Mouse (Mus musculus) regulatory T cell (primary cell): ENCODE measurements around the gene Sec1.
"Not testable (repeated sequence)": the region's sequence is repeated elsewhere in the genome, so short reads cannot be mapped to it uniquely, and the experiment has no call there.

Experiments
- in situ Hi-C: fragments of 300-600 bp; cut with MboI, MseI; formaldehyde crosslinking; loops from one replicate; pipeline ENCODE4 v1.15.1; 2025; ENCODE audit warnings: high pct_unique_total_duplicates

Gene Sec1

DNA sequence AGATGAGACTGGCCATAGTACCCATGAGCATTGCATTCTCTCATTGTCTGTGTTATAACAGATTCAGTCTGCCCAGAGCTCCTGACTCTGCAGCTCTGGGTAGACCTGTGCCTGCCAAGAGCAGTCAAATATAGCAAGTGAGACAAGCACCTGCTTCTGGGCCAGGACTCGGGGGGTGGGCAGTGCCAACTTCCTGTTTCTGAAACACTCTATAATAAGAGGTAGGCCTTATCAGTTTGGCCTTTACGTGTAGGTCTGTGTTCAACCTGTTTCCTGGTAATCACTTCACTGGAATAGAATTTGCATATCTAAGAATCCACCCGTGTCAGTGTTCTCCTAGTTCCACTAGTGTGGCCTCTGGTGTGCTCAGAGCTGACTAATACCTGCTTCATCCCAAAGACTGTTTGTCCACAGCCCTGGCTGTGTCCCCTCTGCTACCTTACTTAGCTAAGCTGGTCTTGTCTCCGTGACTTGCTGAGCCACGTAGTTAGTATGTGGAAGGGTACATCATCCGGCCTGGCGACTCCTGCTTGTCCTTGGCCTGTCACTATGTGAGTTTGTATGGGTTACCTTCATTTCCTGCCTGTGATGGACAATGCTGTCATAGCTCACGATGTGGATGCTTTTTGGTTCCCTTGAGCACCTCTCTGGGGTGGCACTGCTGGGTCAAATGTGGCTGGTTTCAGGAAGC lies 13.0 kb downstream of the Sec1 start:
- in situ Hi-C loops: no loop called here

GRCm38 (mm10) chr7:45679966-45680621 lies 14.1 kb downstream of the Sec1 start:
- in situ Hi-C loops: no loop called here

DNA sequence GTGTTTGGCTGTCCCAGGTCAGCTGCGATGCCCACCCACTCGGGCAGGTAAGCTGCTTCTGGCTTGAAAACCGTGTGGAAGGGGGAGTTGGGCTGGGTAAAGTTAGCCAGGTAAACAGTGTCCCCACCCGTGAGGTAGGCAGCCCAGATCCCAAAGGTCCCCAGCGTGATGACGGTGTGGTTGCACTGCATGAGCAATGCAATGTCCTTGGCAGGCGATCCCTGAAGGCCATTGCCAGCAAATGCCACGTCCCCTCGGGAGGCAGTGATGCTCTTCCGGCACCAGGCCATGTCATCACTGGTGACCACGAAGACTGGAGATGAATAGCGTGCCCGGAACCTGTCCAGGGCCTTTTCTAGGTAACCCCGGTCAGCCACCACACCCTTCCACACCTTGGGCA lies 15.7 kb downstream of the Sec1 start:
- in situ Hi-C loops: no loop called here

GRCm38 (mm10) chr7:45677627-45678295 lies 16.4 kb downstream of the Sec1 start:
- in situ Hi-C loops: no loop called here

GRCm38 (mm10) chr7:45668921-45669320 lies 25.3 kb downstream of the Sec1 start:
- in situ Hi-C loops: no loop called here

DNA sequence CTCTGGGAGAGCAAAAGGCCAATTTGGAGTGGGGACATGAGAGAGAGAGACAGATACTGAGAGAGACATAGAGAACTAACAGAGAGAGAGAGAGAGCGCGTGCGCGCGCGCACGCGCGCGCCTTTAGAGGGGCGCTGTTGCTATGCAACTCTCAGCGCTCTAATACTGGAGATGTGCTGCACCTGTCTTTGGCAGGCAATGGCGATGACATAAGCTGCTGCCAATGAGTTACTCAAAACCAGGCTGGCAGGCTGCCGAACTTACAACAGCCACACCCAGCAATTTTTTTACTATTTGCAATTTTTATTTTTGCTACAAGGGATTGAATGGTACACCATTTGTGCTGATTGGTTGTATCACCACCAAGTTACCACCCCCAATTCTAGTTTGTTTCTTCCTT lies 26.4 kb downstream of the Sec1 start:
- in situ Hi-C loops: no loop called here

DNA sequence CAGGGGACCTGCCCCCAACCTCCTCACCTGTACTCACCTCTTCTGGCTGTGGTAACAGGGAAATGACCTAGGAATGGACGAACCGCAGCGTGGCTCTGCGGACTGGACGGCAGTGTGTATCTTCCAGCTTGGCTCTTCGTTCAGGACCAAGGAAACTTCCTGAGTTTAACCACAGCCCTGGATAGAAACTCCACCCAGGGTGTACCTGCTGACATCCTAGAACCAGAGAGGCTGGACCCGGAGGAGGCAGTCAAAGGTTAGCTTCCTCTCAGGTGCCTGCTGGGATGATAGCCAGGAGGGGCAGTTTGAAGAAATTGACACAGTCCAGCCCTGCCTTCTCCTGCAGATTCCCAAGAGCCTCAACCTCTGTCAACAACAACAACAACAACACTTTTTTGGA lies 28.0 kb downstream of the Sec1 start, which contains the start of gene Fut2:
Gene Fut2 (minus strand): TSS at position 234 of the 400 bp plus-strand sequence.
- in situ Hi-C loops: no loop called here

- in situ Hi-C loops: no loop called here
Measured at GRCm38 (mm10) chr7:45665303-45666138, 28.7 kb downstream of the Sec1 start.

- in situ Hi-C loops: not testable (repeated sequence)
Measured at GRCm38 (mm10) chr7:45661702-45662101, 32.5 kb downstream of the Sec1 start.

- in situ Hi-C loops: no loop called here
Measured at GRCm38 (mm10) chr7:45660746-45661478, 33.3 kb downstream of the Sec1 start.

GRCm38 (mm10) chr7:45654424-45655047 lies 39.7 kb downstream of the Sec1 start:
- in situ Hi-C loops: no loop called here

DNA sequence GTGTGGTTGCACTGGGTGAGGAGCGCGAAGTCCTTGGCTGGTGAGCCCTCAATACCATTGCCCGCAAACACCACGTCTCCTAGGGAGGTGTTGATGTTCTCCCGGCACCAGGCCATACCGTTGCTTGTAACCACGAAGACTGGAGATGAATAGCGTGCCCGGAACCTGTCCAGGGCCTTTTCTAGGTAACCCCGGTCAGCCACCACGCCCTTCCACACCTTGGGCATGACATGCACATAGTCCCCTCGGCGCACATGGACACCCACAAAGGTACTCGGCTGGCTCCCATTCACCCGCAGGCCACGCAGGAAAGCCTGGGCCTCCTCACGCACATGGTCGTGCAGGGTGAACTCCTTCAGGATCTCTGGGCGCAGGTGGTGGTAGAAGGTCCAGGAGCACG lies 43.7 kb downstream of the Sec1 start:
- in situ Hi-C loops: not testable (repeated sequence)

DNA sequence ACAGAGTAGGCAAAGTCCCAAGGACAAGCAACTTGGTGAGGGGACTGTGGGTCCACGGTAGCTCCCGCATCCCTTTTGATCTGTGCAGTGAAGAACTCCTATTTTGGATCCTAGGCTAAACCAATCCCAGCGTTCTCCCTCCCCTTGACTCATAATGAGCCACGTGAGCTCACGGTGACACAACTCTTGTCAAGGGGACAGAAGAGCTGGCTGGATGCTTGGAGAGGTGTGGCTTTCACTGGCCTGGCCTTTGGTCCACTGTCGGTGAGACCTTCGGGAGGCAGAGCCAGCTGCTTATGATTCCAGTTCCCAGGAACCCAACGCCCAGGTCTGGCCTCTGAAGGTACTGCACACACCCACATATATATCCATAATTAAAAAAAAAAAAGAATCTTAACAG lies 44.9 kb downstream of the Sec1 start:
- in situ Hi-C loops: no loop called here

DNA sequence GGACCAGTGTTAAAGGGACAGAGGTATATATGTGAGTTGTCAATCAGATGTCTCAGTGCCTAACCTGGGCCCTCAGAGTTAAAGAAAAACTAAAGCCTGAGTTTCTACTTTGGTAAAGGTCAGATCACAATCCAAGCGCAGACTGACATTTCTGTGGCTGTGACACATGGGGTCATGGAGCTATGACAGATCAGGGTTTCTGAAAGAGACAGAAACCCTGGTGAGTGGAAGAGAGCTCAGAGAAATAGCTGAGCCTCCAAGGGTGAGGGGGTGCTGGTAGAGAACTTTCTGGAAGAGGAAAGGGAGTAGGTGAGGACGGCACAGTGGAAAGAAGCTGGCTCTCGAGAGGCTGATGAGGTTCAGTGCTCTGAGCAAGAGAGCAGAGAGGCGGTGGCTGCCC lies 47.5 kb downstream of the Sec1 start:
- in situ Hi-C loops: no loop called here

- in situ Hi-C loops: no loop called here
Measured at GRCm38 (mm10) chr7:45645591-45645971, 48.6 kb downstream of the Sec1 start.

GRCm38 (mm10) chr7:45644872-45645590 lies 49.2 kb downstream of the Sec1 start:
- in situ Hi-C loops: no loop called here

GRCm38 (mm10) chr7:45644183-45644582 lies 50.0 kb downstream of the Sec1 start:
- in situ Hi-C loops: no loop called here

GRCm38 (mm10) chr7:45643441-45644178 lies 50.6 kb downstream of the Sec1 start:
- in situ Hi-C loops: no loop called here

DNA sequence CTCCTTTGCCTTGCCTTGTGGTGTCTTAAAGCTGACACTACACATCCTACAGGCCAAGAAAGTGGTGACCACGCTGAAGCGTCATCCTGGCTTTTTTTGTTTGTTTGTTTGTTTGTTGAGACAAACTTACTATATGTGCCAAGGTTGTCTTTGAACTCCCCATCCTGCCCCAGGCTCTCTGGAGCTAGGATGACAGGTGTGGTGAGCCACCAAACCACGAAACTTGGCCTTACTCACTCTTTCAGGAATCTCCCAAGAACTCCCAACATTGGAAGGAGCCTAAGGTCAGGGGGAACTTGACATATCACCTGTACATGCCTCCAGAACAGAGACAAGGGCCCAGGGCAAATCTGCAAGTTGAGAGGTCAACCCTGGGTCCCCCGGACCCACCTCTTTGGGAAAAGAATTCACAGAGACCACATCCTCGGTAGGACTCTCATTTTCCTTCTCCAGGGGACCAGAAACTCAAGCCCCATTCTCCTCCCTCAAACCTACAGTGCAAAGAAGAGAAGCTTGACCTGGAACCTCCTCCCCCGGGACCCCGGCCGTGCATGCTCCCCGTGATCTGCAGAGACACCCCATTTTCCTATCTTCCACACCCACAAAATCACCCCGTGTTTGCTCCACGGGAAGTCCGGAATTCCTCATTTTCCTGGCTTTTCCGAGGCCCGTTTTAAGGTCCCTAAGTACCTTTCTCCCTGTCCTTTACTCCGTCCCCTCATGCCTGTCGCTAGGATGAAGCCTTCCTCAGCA lies 51.5 kb downstream of the Sec1 start:
- in situ Hi-C loops: no loop called here
